Mouse (Mus musculus): ENCODE measurements around the gene Twf2. TPM values are rescaled to one million over a fixed set of nuclear protein-coding genes. Genes with fewer than 3 reads are reported as not detected.

Twf2 gene
- polyA plus RNA-seq, 1 experiment from 2014 or later, result 59.5 TPM

- H3K27me3 ChIP-seq (replicated peaks; ENCODE audit: control insufficient read depth, insufficient read depth, low read length), result no peaks in the 10 kb centered on the region
- DNase-seq (ENCODE audit: low spot score), result no peak
- H3K4me2 ChIP-seq (ENCODE audit: low read length), result peak overlapping the region; percentile 59
- H3K27ac ChIP-seq (ENCODE audit: low read depth), result no peak overlapping the region
- peaks cover 32% of the 10 kb centered on the region for H3K4me1 ChIP-seq (replicated peaks; ENCODE audit: control insufficient read depth, insufficient read depth, low read length)
- H3K9me3 ChIP-seq (ENCODE audit: control insufficient read depth, low read length), result no peaks in the 10 kb centered on the region
- H3K36me3 ChIP-seq (ENCODE audit: control insufficient read depth, insufficient read depth, low read length), result peaks cover 15% of the 10 kb centered on the region
- 3% methylated on average over 3 of the region's 3 CpGs for WGBS
- H3K9ac ChIP-seq (ENCODE audit: low read length), result peak overlapping the region; percentile 76
- no peak for ATAC-seq (replicated peaks; ENCODE audit: low FRiP score, low TSS enrichment, low read depth)
- H3K4me3 ChIP-seq (ENCODE audit: low read depth, low read length), result peak overlapping the region; percentile 82
Measured at GRCm38 (mm10) chr9:106172527-106172926, 30.4 kb upstream of the Twf2 start.

GRCm38 (mm10) chr9:106173363-106173762 lies 29.5 kb upstream of the Twf2 start:
- H3K9ac ChIP-seq (ENCODE audit: low read length), result no peak overlapping the region
- ATAC-seq (replicated peaks; ENCODE audit: low FRiP score, low TSS enrichment, low read depth) (no peak), DNase-seq (ENCODE audit: low spot score) (no peak)
- peak overlapping the region; percentile 59 for H3K4me2 ChIP-seq (ENCODE audit: low read length)
- H3K9me3 ChIP-seq (ENCODE audit: control insufficient read depth, low read length), result no peaks in the 10 kb centered on the region
- H3K36me3 ChIP-seq (ENCODE audit: control insufficient read depth, insufficient read depth, low read length), result peaks cover 23% of the 10 kb centered on the region
- peaks cover 32% of the 10 kb centered on the region for H3K4me1 ChIP-seq (replicated peaks; ENCODE audit: control insufficient read depth, insufficient read depth, low read length)
- H3K27me3 ChIP-seq (replicated peaks; ENCODE audit: control insufficient read depth, insufficient read depth, low read length), result no peaks in the 10 kb centered on the region
- 57% methylated on average over 2 of the region's 2 CpGs for WGBS
- H3K4me3 ChIP-seq (ENCODE audit: low read depth, low read length), result peak overlapping the region; percentile 82; the same call in 1 of the 2 replicates
- no peak overlapping the region for H3K27ac ChIP-seq (ENCODE audit: low read depth)

GRCm38 (mm10) chr9:106175552-106176200 lies 27.2 kb upstream of the Twf2 start:
- Histone ChIP-seq H3K4me2 (ENCODE audit: low read length) (no peak overlapping the region), H3K4me1 (replicated peaks; ENCODE audit: control insufficient read depth, insufficient read depth, low read length) (peaks cover 32% of the 10 kb centered on the region), H3K9me3 (ENCODE audit: control insufficient read depth, low read length) (no peaks in the 10 kb centered on the region), H3K36me3 (ENCODE audit: control insufficient read depth, insufficient read depth, low read length) (peaks cover 45% of the 10 kb centered on the region), H3K4me3 (ENCODE audit: low read depth, low read length) (no peak overlapping the region), H3K9ac (ENCODE audit: low read length) (no peak overlapping the region), H3K27me3 (replicated peaks; ENCODE audit: control insufficient read depth, insufficient read depth, low read length) (no peaks in the 10 kb centered on the region), H3K27ac (ENCODE audit: low read depth) (no peak overlapping the region)
- no peak for ATAC-seq (replicated peaks; ENCODE audit: low FRiP score, low TSS enrichment, low read depth)
- DNase-seq (ENCODE audit: low spot score), result no peak
- 69% methylated on average over 3 of the region's 3 CpGs for WGBS

- Histone ChIP-seq H3K4me3 (ENCODE audit: low read depth, low read length) (no peak overlapping the region), H3K9ac (ENCODE audit: low read length) (no peak overlapping the region), H3K27me3 (replicated peaks; ENCODE audit: control insufficient read depth, insufficient read depth, low read length) (no peaks in the 10 kb centered on the region), H3K4me1 (replicated peaks; ENCODE audit: control insufficient read depth, insufficient read depth, low read length) (peaks cover 32% of the 10 kb centered on the region), H3K27ac (ENCODE audit: low read depth) (no peak overlapping the region), H3K36me3 (ENCODE audit: control insufficient read depth, insufficient read depth, low read length) (peaks cover 56% of the 10 kb centered on the region), H3K4me2 (ENCODE audit: low read length) (no peak overlapping the region), H3K9me3 (ENCODE audit: control insufficient read depth, low read length) (no peaks in the 10 kb centered on the region)
- DNase-seq (ENCODE audit: low spot score) (no peak), ATAC-seq (replicated peaks; ENCODE audit: low FRiP score, low TSS enrichment, low read depth) (no peak)
- 70% methylated on average over 5 of the region's 5 CpGs for WGBS
Measured at GRCm38 (mm10) chr9:106176769-106177168, 26.1 kb upstream of the Twf2 start.

GRCm38 (mm10) chr9:106177799-106178198 lies 25.1 kb upstream of the Twf2 start:
- Histone ChIP-seq H3K36me3 (ENCODE audit: control insufficient read depth, insufficient read depth, low read length) (peaks cover 66% of the 10 kb centered on the region), H3K4me1 (replicated peaks; ENCODE audit: control insufficient read depth, insufficient read depth, low read length) (peaks cover 30% of the 10 kb centered on the region), H3K9me3 (ENCODE audit: control insufficient read depth, low read length) (no peaks in the 10 kb centered on the region), H3K9ac (ENCODE audit: low read length) (no peak overlapping the region), H3K4me3 (ENCODE audit: low read depth, low read length) (no peak overlapping the region), H3K4me2 (ENCODE audit: low read length) (no peak overlapping the region), H3K27me3 (replicated peaks; ENCODE audit: control insufficient read depth, insufficient read depth, low read length) (no peaks in the 10 kb centered on the region), H3K27ac (ENCODE audit: low read depth) (no peak overlapping the region)
- DNase-seq (ENCODE audit: low spot score) (no peak), ATAC-seq (replicated peaks; ENCODE audit: low FRiP score, low TSS enrichment, low read depth) (no peak)
- 87% methylated on average over 6 of the region's 6 CpGs for WGBS

GRCm38 (mm10) chr9:106179454-106179853 lies 23.5 kb upstream of the Twf2 start:
- H3K27ac ChIP-seq (ENCODE audit: low read depth), result no peak overlapping the region
- H3K27me3 ChIP-seq (replicated peaks; ENCODE audit: control insufficient read depth, insufficient read depth, low read length), result no peaks in the 10 kb centered on the region
- peaks cover 83% of the 10 kb centered on the region for H3K36me3 ChIP-seq (ENCODE audit: control insufficient read depth, insufficient read depth, low read length)
- DNase-seq (ENCODE audit: low spot score), result no peak
- 80% methylated on average over 2 of the region's 2 CpGs for WGBS
- no peak overlapping the region for H3K9ac ChIP-seq (ENCODE audit: low read length)
- H3K4me1 ChIP-seq (replicated peaks; ENCODE audit: control insufficient read depth, insufficient read depth, low read length), result peaks cover 15% of the 10 kb centered on the region
- no peaks in the 10 kb centered on the region for H3K9me3 ChIP-seq (ENCODE audit: control insufficient read depth, low read length)
- no peak for ATAC-seq (replicated peaks; ENCODE audit: low FRiP score, low TSS enrichment, low read depth)
- no peak overlapping the region for H3K4me3 ChIP-seq (ENCODE audit: low read depth, low read length)
- no peak overlapping the region for H3K4me2 ChIP-seq (ENCODE audit: low read length)

GRCm38 (mm10) chr9:106179964-106180363 lies 22.9 kb upstream of the Twf2 start:
- Histone ChIP-seq H3K9me3 (ENCODE audit: control insufficient read depth, low read length) (no peaks in the 10 kb centered on the region), H3K27me3 (replicated peaks; ENCODE audit: control insufficient read depth, insufficient read depth, low read length) (no peaks in the 10 kb centered on the region), H3K4me1 (replicated peaks; ENCODE audit: control insufficient read depth, insufficient read depth, low read length) (peaks cover 10% of the 10 kb centered on the region), H3K9ac (ENCODE audit: low read length) (no peak overlapping the region), H3K27ac (ENCODE audit: low read depth) (no peak overlapping the region), H3K4me3 (ENCODE audit: low read depth, low read length) (no peak overlapping the region), H3K4me2 (ENCODE audit: low read length) (no peak overlapping the region), H3K36me3 (ENCODE audit: control insufficient read depth, insufficient read depth, low read length) (peaks cover 88% of the 10 kb centered on the region)
- no peak for DNase-seq (ENCODE audit: low spot score)
- 95% methylated on average over 3 of the region's 3 CpGs for WGBS
- ATAC-seq (replicated peaks; ENCODE audit: low FRiP score, low TSS enrichment, low read depth), result no peak

- peaks cover 98% of the 10 kb centered on the region for H3K36me3 ChIP-seq (ENCODE audit: control insufficient read depth, insufficient read depth, low read length)
- no peak for ATAC-seq (replicated peaks; ENCODE audit: low FRiP score, low TSS enrichment, low read depth)
- no peaks in the 10 kb centered on the region for H3K27me3 ChIP-seq (replicated peaks; ENCODE audit: control insufficient read depth, insufficient read depth, low read length)
- no peak overlapping the region for H3K4me2 ChIP-seq (ENCODE audit: low read length)
- H3K4me1 ChIP-seq (replicated peaks; ENCODE audit: control insufficient read depth, insufficient read depth, low read length), result no peaks in the 10 kb centered on the region
- WGBS, result 91% methylated on average over 4 of the region's 4 CpGs
- no peak overlapping the region for H3K27ac ChIP-seq (ENCODE audit: low read depth)
- no peak overlapping the region for H3K4me3 ChIP-seq (ENCODE audit: low read depth, low read length)
- H3K9me3 ChIP-seq (ENCODE audit: control insufficient read depth, low read length), result no peaks in the 10 kb centered on the region
- no peak for DNase-seq (ENCODE audit: low spot score)
- H3K9ac ChIP-seq (ENCODE audit: low read length), result no peak overlapping the region
Measured at GRCm38 (mm10) chr9:106182146-106182545, 20.8 kb upstream of the Twf2 start.

- no peak overlapping the region for H3K9ac ChIP-seq (ENCODE audit: low read length)
- no peak overlapping the region for H3K4me2 ChIP-seq (ENCODE audit: low read length)
- 79% methylated on average over 5 of the region's 5 CpGs for WGBS
- no peak overlapping the region for H3K4me3 ChIP-seq (ENCODE audit: low read depth, low read length)
- H3K36me3 ChIP-seq (ENCODE audit: control insufficient read depth, insufficient read depth, low read length), result peaks cover 98% of the 10 kb centered on the region
- DNase-seq (ENCODE audit: low spot score) (no peak), ATAC-seq (replicated peaks; ENCODE audit: low FRiP score, low TSS enrichment, low read depth) (no peak)
- H3K27me3 ChIP-seq (replicated peaks; ENCODE audit: control insufficient read depth, insufficient read depth, low read length), result no peaks in the 10 kb centered on the region
- no peaks in the 10 kb centered on the region for H3K9me3 ChIP-seq (ENCODE audit: control insufficient read depth, low read length)
- no peaks in the 10 kb centered on the region for H3K4me1 ChIP-seq (replicated peaks; ENCODE audit: control insufficient read depth, insufficient read depth, low read length)
- H3K27ac ChIP-seq (ENCODE audit: low read depth), result no peak overlapping the region
Measured at GRCm38 (mm10) chr9:106183996-106184395, 18.9 kb upstream of the Twf2 start.
